Comparison of ENCODE assay signal across 22 mouse cellular contexts in genomic region chr5:141835566-141835965, GRCm38 (mm10).
A peak's percentile ranks its signal among the peaks of the same experiment; 100 is the strongest.
DNase-seq lines count a peak whose midpoint lies in the region; ATAC-seq and TF ChIP-seq lines count a peak whose summit lies in the region.
"Had no signal": no experiment of that assay in that cellular context is flagged by ENCODE, and none has a peak within 500 bp of the region (broad histone marks: within the 10 kb centered on the region; RNA-seq: fewer than 3 reads in every experiment).

No protein-coding gene starts in this region.

- 37% methylated on average over 6 of the region's 6 CpGs for WGBS in hindbrain, postnatal 0 days
- 51% methylated on average over 6 of the region's 6 CpGs for WGBS in hindbrain, embryonic 12.5 days
- 42% methylated on average over 6 of the region's 6 CpGs for WGBS in neural tube, embryonic 15.5 days
- 42% methylated on average over 6 of the region's 6 CpGs for WGBS in hindbrain, embryonic 13.5 days

- no peaks in the 10 kb centered on the region for H3K36me3 ChIP-seq in hindbrain, postnatal 0 days (ENCODE audit: insufficient read depth, low read length)
- H3K36me3 ChIP-seq in hindbrain, embryonic 12.5 days: no peaks in the 10 kb centered on the region
- H3K36me3 ChIP-seq in neural tube, embryonic 15.5 days: no peaks in the 10 kb centered on the region
- H3K36me3 ChIP-seq in hindbrain, embryonic 13.5 days: no peaks in the 10 kb centered on the region
- H3K36me3 ChIP-seq: forebrain, embryonic 10.5 days; heart, embryonic 10.5 days; hindbrain, embryonic 10.5 days; limb, embryonic 13.5 days; liver, embryonic 13.5 days; lung, embryonic 15.5 days; midbrain, embryonic 12.5 days had no signal

- TF ChIP-seq CTCF in hindbrain, postnatal 0 days (IDR thresholded peaks at IDR 0.05; ENCODE audit: low read depth): no peak

- no peak overlapping the region for H3K9ac ChIP-seq in hindbrain, postnatal 0 days (replicated peaks; ENCODE audit: low read length)
- no peak overlapping the region for H3K9ac ChIP-seq in hindbrain, embryonic 12.5 days
- no peak overlapping the region for H3K9ac ChIP-seq in neural tube, embryonic 15.5 days (replicated peaks)
- no peak overlapping the region for H3K9ac ChIP-seq in hindbrain, embryonic 13.5 days
- H3K9ac ChIP-seq: limb, embryonic 13.5 days; liver, embryonic 13.5 days; lung, embryonic 15.5 days; midbrain, embryonic 12.5 days had no signal

- H3K4me2 ChIP-seq in hindbrain, postnatal 0 days (ENCODE audit: low read depth, low read length): no peak overlapping the region
- H3K4me2 ChIP-seq in hindbrain, embryonic 12.5 days (replicated peaks): no peak overlapping the region
- H3K4me2 ChIP-seq in neural tube, embryonic 15.5 days: no peak overlapping the region
- no peak overlapping the region for H3K4me2 ChIP-seq in hindbrain, embryonic 13.5 days
- H3K4me2 ChIP-seq: liver, embryonic 13.5 days; lung, embryonic 15.5 days; midbrain, embryonic 12.5 days had no signal

- no peaks in the 10 kb centered on the region for H3K9me3 ChIP-seq in hindbrain, postnatal 0 days (ENCODE audit: low read length)
- no peaks in the 10 kb centered on the region for H3K9me3 ChIP-seq in hindbrain, embryonic 12.5 days (replicated peaks)
- H3K9me3 ChIP-seq in neural tube, embryonic 15.5 days (replicated peaks): no peaks in the 10 kb centered on the region
- no peaks in the 10 kb centered on the region for H3K9me3 ChIP-seq in hindbrain, embryonic 13.5 days
- H3K9me3 ChIP-seq: forebrain, embryonic 10.5 days; heart, embryonic 10.5 days; hindbrain, embryonic 10.5 days; limb, embryonic 13.5 days; lung, embryonic 15.5 days; midbrain, embryonic 12.5 days had no signal

- H3K4me3 ChIP-seq in hindbrain, postnatal 0 days (ENCODE audit: low read length): no peak overlapping the region
- no peak overlapping the region for H3K4me3 ChIP-seq in hindbrain, embryonic 12.5 days
- no peak overlapping the region for H3K4me3 ChIP-seq in neural tube, embryonic 15.5 days (replicated peaks)
- H3K4me3 ChIP-seq in hindbrain, embryonic 13.5 days: no peak overlapping the region
- H3K4me3 ChIP-seq: forebrain, embryonic 10.5 days; gastrocnemius, adult 2 months; heart, embryonic 10.5 days; hindbrain, embryonic 10.5 days; limb, embryonic 13.5 days; liver, embryonic 13.5 days; lung, embryonic 15.5 days; midbrain, embryonic 12.5 days had no signal

- ATAC-seq in hindbrain, postnatal 0 days: no peak
- no peak for ATAC-seq in hindbrain, embryonic 12.5 days (ENCODE audit: low FRiP score)
- no peak for ATAC-seq in neural tube, embryonic 15.5 days (ENCODE audit: low FRiP score)
- ATAC-seq in monocyte, adult 5-6 weeks (replicated peaks; ENCODE audit: insufficient number of reproducible peaks, low FRiP score, low TSS enrichment, poor library complexity, severe bottlenecking): no peak
- ATAC-seq in hindbrain, embryonic 13.5 days (ENCODE audit: low FRiP score): no peak
- ATAC-seq: inflammation-experienced regulatory T-cells, adult 6 months had no signal

- H3K4me1 ChIP-seq in hindbrain, postnatal 0 days (ENCODE audit: insufficient read depth, low read length): peaks cover 9% of the 10 kb centered on the region; the same call in 1 of the 2 replicates
- peaks cover 5% of the 10 kb centered on the region; the same call in 1 of the 2 replicates for H3K4me1 ChIP-seq in hindbrain, embryonic 12.5 days
- peaks cover 32% of the 10 kb centered on the region for H3K4me1 ChIP-seq in neural tube, embryonic 15.5 days
- H3K4me1 ChIP-seq in hindbrain, embryonic 13.5 days (replicated peaks): peaks cover 34% of the 10 kb centered on the region
- H3K4me1 ChIP-seq: liver, embryonic 13.5 days; lung, embryonic 15.5 days had no signal

- H3K27me3 ChIP-seq in hindbrain, postnatal 0 days (ENCODE audit: insufficient read depth, low read length): no peaks in the 10 kb centered on the region
- no peaks in the 10 kb centered on the region for H3K27me3 ChIP-seq in hindbrain, embryonic 12.5 days
- no peaks in the 10 kb centered on the region for H3K27me3 ChIP-seq in neural tube, embryonic 15.5 days (replicated peaks)
- H3K27me3 ChIP-seq in hindbrain, embryonic 13.5 days: no peaks in the 10 kb centered on the region
- H3K27me3 ChIP-seq: CH12.LX; liver, embryonic 13.5 days; lung, embryonic 15.5 days; midbrain, embryonic 12.5 days had no signal

- H3K27ac ChIP-seq in hindbrain, postnatal 0 days: no peak overlapping the region
- no peak overlapping the region for H3K27ac ChIP-seq in hindbrain, embryonic 12.5 days
- 0 out of 2 replicates have a peak overlapping the region, but pooled peaks have one; percentile 10 for H3K27ac ChIP-seq in neural tube, embryonic 15.5 days (replicated peaks)
- no peak overlapping the region for H3K27ac ChIP-seq in hindbrain, embryonic 13.5 days
- H3K27ac ChIP-seq: forebrain, embryonic 10.5 days; gastrocnemius, adult 2 months; heart, embryonic 10.5 days; hindbrain, embryonic 10.5 days; limb, embryonic 13.5 days; liver, embryonic 13.5 days; lung, embryonic 15.5 days; macrophage; midbrain, embryonic 12.5 days had no signal

- DNase-seq in hindbrain, postnatal 0 days (ENCODE audit: low spot score): peak; percentile 64
- no peak for DNase-seq in neural tube, embryonic 10.5 days (ENCODE audit: extremely low spot score, low spot score)
- peak; percentile 38 for DNase-seq in cerebellum, adult 9-10 months
- DNase-seq: adrenal gland, postnatal 36 days; gastrocnemius, adult 2 months; kidney, adult 8-10 months; liver, embryonic 13.5 days; right cerebral cortex, adult 18-20 months; thymus, postnatal 36 days had no signal
